Mouse (Mus musculus): ENCODE results near the gene Slc2a1.

- TF ChIP-seq TAL1 (IDR thresholded peaks at IDR 0.05; ENCODE audit: low read length) = no peak
- TF ChIP-seq GATA1 (IDR thresholded peaks at IDR 0.05; ENCODE audit: low read length) = no peak
Measured at GRCm38 (mm10) chr4:119138171-119138570, 29.7 kb downstream of the Slc2a1 start.
